Mouse (Mus musculus) naive thymus-derived CD4-positive, alpha-beta T cell, adult 2 months (primary cell): ENCODE data around the gene Cabp5.
"Not testable (repeated sequence)": the region's sequence is repeated elsewhere in the genome, so short reads cannot be mapped to it uniquely, and the experiment has no call there.

Source experiments
- DNase-seq: peaks from one replicate; pipeline ENCODE4 v3.0.0-alpha.2; 2011; ENCODE audit warnings: low read depth

Gene Cabp5

DNA sequence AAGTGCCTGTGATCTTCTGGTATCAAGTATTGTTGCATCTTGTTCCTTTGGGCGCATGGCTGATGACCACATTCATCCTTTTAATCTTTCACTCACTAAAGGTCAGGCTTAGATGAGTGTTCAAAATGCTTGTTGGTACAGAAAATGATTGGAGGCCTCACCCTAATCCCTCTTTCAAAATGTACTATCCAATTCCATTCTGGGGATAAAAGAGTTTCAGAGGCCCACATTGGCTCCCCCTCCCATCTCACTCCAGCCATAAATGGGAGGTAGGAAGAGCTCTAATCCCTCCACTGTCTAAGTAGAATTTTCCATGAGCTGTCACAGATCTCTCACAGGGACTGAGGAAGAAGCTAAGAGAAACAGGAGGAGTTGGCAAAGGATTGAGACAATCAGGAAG lies at the start of gene Cabp5:
Cabp5 (plus strand) TSS at position 301 of the 400 bp plus-strand sequence.
- no peak for DNase-seq

DNA sequence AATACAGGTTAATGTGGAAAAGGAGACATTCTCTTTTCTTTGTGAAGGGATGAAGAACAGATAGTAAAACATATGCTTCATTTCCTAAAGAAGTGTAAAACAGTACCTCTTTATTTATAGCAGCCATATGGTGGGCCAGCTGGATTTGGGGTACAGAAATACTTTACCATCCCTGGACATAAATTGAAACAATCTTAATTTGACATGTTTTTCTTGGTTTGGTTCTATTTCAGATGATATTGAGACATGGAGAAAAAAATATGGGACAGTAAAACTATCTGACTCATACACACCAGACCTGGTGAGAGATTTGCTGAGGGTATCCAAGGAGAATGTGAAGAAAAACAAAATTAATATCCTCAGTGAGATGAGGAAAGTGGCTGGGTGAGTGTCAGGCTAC lies 42.0 kb upstream of the Cabp5 start:
- no peak for DNase-seq

DNA sequence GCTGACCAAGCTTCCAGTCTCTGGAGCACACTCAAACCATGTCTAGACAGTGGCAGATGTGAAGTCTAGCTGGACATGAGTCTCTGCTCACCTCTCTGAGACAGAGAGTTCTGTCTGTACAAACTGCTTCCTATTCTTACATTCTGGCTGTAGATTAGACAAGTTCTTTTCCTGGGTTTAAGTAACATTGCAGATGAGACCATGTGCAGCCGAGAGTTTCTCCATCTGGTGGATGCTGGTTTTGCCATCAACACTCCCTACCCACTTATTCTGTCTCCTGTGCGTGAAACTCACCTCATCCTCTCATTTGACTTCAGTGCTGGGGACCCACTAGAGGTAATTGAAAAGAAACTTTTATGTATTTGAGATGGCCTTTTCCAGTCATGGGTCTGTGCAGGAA lies 17.3 kb upstream of the Cabp5 start:
- no peak for DNase-seq

DNA sequence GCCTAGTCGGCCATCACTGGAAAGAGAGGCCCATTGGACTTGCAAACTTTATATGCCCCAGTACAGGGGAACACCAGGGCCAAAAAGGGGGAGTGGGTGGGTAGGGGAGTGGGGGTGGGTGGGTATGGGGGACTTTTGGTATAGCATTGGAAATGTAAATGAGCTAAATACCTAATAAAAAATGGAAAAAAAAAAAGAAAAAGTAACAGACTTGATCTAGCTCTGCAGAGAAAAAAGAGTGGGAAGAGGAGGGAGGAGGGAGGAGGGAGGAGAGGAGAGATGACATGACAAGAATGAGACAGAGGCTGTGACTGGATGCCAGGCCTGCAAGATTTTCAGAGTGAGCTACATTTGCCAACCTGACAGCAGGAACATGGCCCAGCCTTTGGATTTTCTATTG lies 52.6 kb downstream of the Cabp5 start, which contains the start of gene Bsph1:
Bsph1 (plus strand) TSS at position 301 of the 400 bp plus-strand sequence.
- not testable (repeated sequence) for DNase-seq
